Mouse (Mus musculus): ENCODE measurements around the gene Prkg1.

GRCm38 (mm10) chr19:30931469-30932192 is 833.2 kb downstream of the Prkg1 start:
- TF ChIP-seq CTCF (IDR thresholded peaks at IDR 0.05; ENCODE audit: low read depth, low read length) (no peak), POLR2A (IDR thresholded peaks at IDR 0.05; ENCODE audit: extremely low read depth, insufficient read depth, low read length) (no peak)
